Mouse (Mus musculus): Measurements from ENCODE around the gene Kndc1. TPM values are rescaled to one million over a fixed set of nuclear protein-coding genes. Genes with fewer than 3 reads are reported as not detected.

Gene Kndc1
- total RNA-seq (2021) = 10 to 100 TPM; 80.3 to 87.0 TPM
- long read RNA-seq, experiment 1, full-length matches to known transcripts = 18 of 38 reads
- long read RNA-seq, experiment 1, partial matches to known transcripts = 15 of 38 reads
- long read RNA-seq, experiment 1, other reads (novel, unspliced or antisense) = 5 of 38 reads
- long read RNA-seq, experiment 2, full-length matches to known transcripts = 19 of 56 reads
- long read RNA-seq, experiment 2, partial matches to known transcripts = 30 of 56 reads
- long read RNA-seq, experiment 2, other reads (novel, unspliced or antisense) = 7 of 56 reads

GRCm38 (mm10) chr7:139894655-139895557 lies at the start of gene Kndc1:
TSS of gene Kndc1 (plus strand) at chr7:139894696.
- peak within 1 kb of the TSS; percentile 89 for H3K27ac ChIP-seq
- peak; percentile 37 for TF ChIP-seq CTCF (conservative IDR thresholded peaks at IDR 0.05)
- DNase-seq (ENCODE audit: low spot score in 2 of 2) = peak; percentile 76 to 78
- H3K4me3 ChIP-seq = peak within 1 kb of the TSS; percentile 82

- Histone ChIP-seq H3K27ac (no peak overlapping the region), H3K4me3 (no peak overlapping the region)
- no peak for DNase-seq (ENCODE audit: low spot score in 2 of 2)
- peak; percentile 69 for TF ChIP-seq CTCF (conservative IDR thresholded peaks at IDR 0.05)
Measured at GRCm38 (mm10) chr7:139845101-139845500, 49.4 kb upstream of the Kndc1 start.

GRCm38 (mm10) chr7:139850152-139850551 lies 44.3 kb upstream of the Kndc1 start:
- DNase-seq (ENCODE audit: low spot score in 2 of 2) = peak in 1 of 2 experiments; percentile 41
- Histone ChIP-seq H3K4me3 (no peak overlapping the region), H3K27ac (peak overlapping the region; percentile 43; the same call in 1 of the 2 replicates)
- no peak for TF ChIP-seq CTCF (conservative IDR thresholded peaks at IDR 0.05)

GRCm38 (mm10) chr7:139850677-139851076 lies 43.8 kb upstream of the Kndc1 start:
- no peak for TF ChIP-seq CTCF (conservative IDR thresholded peaks at IDR 0.05)
- peak overlapping the region; percentile 43; the same call in 1 of the 2 replicates for H3K27ac ChIP-seq
- no peak overlapping the region for H3K4me3 ChIP-seq

GRCm38 (mm10) chr7:139851098-139851497 lies 43.4 kb upstream of the Kndc1 start:
- TF ChIP-seq CTCF (conservative IDR thresholded peaks at IDR 0.05) = no peak
- Histone ChIP-seq H3K27ac (peak overlapping the region; percentile 43; the same call in 1 of the 2 replicates), H3K4me3 (no peak overlapping the region)
- DNase-seq (ENCODE audit: low spot score in 2 of 2) = peak; percentile 58 to 70

More at GRCm38 (mm10) chr7:139850677-139851076, 43.8 kb upstream of the Kndc1 start:
- no peak for DNase-seq (ENCODE audit: low spot score in 2 of 2)

GRCm38 (mm10) chr7:139855261-139855660 lies 39.2 kb upstream of the Kndc1 start:
- DNase-seq (ENCODE audit: low spot score in 2 of 2) = no peak
- no peak overlapping the region for H3K27ac ChIP-seq
- no peak for TF ChIP-seq CTCF (conservative IDR thresholded peaks at IDR 0.05)
- H3K4me3 ChIP-seq = no peak overlapping the region

GRCm38 (mm10) chr7:139861411-139861810 lies 33.1 kb upstream of the Kndc1 start:
- DNase-seq (ENCODE audit: low spot score in 2 of 2) = peak; percentile 77 to 85
- no peak overlapping the region for H3K27ac ChIP-seq
- peak; percentile 94 for TF ChIP-seq CTCF (conservative IDR thresholded peaks at IDR 0.05)
- no peak overlapping the region for H3K4me3 ChIP-seq

- Histone ChIP-seq H3K4me3 (no peak overlapping the region), H3K27ac (no peak overlapping the region)
- no peak for DNase-seq (ENCODE audit: low spot score in 2 of 2)
- TF ChIP-seq CTCF (conservative IDR thresholded peaks at IDR 0.05) = no peak
Measured at GRCm38 (mm10) chr7:139863076-139863475, 31.4 kb upstream of the Kndc1 start.

GRCm38 (mm10) chr7:139864253-139864652 lies 30.2 kb upstream of the Kndc1 start:
- no peak overlapping the region for H3K4me3 ChIP-seq
- peak; percentile 69 for TF ChIP-seq CTCF (conservative IDR thresholded peaks at IDR 0.05)
- no peak overlapping the region for H3K27ac ChIP-seq
- DNase-seq (ENCODE audit: low spot score in 2 of 2) = no peak

GRCm38 (mm10) chr7:139864871-139865270 lies 29.6 kb upstream of the Kndc1 start:
- no peak for DNase-seq (ENCODE audit: low spot score in 2 of 2)
- H3K27ac ChIP-seq = no peak overlapping the region
- no peak overlapping the region for H3K4me3 ChIP-seq
- no peak for TF ChIP-seq CTCF (conservative IDR thresholded peaks at IDR 0.05)

- TF ChIP-seq CTCF (conservative IDR thresholded peaks at IDR 0.05) = no peak
- DNase-seq (ENCODE audit: low spot score in 2 of 2) = no peak
- no peak overlapping the region for H3K4me3 ChIP-seq
- no peak overlapping the region for H3K27ac ChIP-seq
Measured at GRCm38 (mm10) chr7:139871014-139871413, 23.5 kb upstream of the Kndc1 start.

- Histone ChIP-seq H3K4me3 (no peak overlapping the region), H3K27ac (peak overlapping the region; percentile 9; the same call in 1 of the 2 replicates)
- DNase-seq (ENCODE audit: low spot score in 2 of 2) = peak; percentile 48 to 59
- TF ChIP-seq CTCF (conservative IDR thresholded peaks at IDR 0.05) = peak; percentile 92
Measured at GRCm38 (mm10) chr7:139877167-139877792, 17.2 kb upstream of the Kndc1 start.

GRCm38 (mm10) chr7:139878122-139878521 lies 16.4 kb upstream of the Kndc1 start:
- peak overlapping the region; percentile 9; the same call in 1 of the 2 replicates for H3K27ac ChIP-seq
- no peak for DNase-seq (ENCODE audit: low spot score in 2 of 2)
- no peak overlapping the region for H3K4me3 ChIP-seq
- TF ChIP-seq CTCF (conservative IDR thresholded peaks at IDR 0.05) = no peak
